Mouse (Mus musculus): Measurements from ENCODE around the gene Olfml3.

DNA sequence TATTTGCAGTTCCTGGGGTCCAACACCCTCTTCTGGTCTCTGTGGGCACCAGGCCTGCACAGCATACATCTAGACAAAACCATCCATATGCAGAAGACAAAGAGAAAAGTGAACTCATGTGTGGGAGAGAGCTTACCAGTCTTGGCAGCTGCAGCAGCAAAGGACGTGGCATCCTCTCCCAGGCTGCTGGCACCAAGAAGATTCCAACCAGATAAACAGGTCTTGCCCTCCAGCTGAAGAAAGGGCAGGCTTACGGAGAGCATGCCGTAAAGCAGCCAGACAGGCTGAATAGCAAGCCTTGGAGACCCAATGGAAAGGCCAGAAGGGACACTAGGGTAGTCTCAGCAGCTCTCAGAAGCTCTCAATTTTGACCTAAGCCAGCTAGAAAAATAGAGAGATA, 5.7 kb downstream of the Olfml3 start:
- TF ChIP-seq CTCF (IDR thresholded peaks at IDR 0.05; ENCODE audit: borderline replicate concordance, insufficient read depth, low read length) (no peak), POLR2A (IDR thresholded peaks at IDR 0.05; ENCODE audit: low read depth, low read length) (no peak)

All from embryonic fibroblast, embryonic 13.5 days (primary cell).